9 mouse cellular contexts compared by ENCODE assay signal in the genomic region with DNA sequence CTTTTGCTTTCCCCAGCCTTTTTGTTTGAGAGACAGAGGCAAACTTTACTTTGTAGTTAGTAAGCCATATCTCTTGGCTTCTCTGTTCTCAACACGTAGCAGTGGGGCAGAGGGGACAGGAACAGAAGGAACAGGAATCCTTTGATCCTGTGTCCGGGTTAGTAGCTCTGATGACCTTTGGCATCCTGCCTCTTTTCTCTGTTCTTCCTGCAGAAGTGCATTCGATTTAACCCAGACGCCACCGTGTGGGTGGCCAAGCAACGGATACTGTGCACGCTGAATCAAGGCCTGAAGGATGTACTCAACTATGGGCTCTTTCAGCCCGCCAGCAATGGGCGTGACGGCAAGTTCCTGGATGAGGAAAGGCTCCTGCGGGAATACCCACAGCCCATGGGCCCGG. TPM values are rescaled to one million over a fixed set of nuclear protein-coding genes. Genes with fewer than 3 reads are reported as not detected.
DNase-seq lines count a peak whose midpoint lies in the region; ATAC-seq and TF ChIP-seq lines count a peak whose summit lies in the region.
"Had no signal": no experiment of that assay in that cellular context is flagged by ENCODE, and none has a peak within 500 bp of the region (broad histone marks: within the 10 kb centered on the region; RNA-seq: fewer than 3 reads in every experiment).

No protein-coding gene starts in this region.

- DNase-seq in heart, embryonic 10.5 days (ENCODE audit: low spot score), result no peak
- DNase-seq in heart, adult 11 months, result no peak
- DNase-seq in adrenal gland, adult 8-10 months, result peak; percentile 67
- peak; percentile 45 for DNase-seq in lung, postnatal 0 days (ENCODE audit: low spot score)
- no peak for DNase-seq in right cerebral cortex, postnatal 14 days
- no peak for DNase-seq in T-cell, adult 2 months (ENCODE audit: low spot score)
- DNase-seq in thymus, postnatal 14 days, result no peak

- H3K27ac ChIP-seq in heart, embryonic 10.5 days, result peak overlapping the region; percentile 31; the same call in 1 of the 2 replicates
- 0 out of 2 replicates have a peak overlapping the region, but pooled peaks have one; percentile 28 for H3K27ac ChIP-seq in intestine, postnatal 0 days (ENCODE audit: low read depth, low read length)
- H3K27ac ChIP-seq in lung, postnatal 0 days (ENCODE audit: low read length), result no peak overlapping the region

- no peak for TF ChIP-seq EP300 in lung, postnatal 0 days (IDR thresholded peaks at IDR 0.05)

- peak; percentile 75 for TF ChIP-seq CTCF in intestine, postnatal 0 days (IDR thresholded peaks at IDR 0.05; ENCODE audit: low read depth)
- TF ChIP-seq CTCF in lung, postnatal 0 days (IDR thresholded peaks at IDR 0.05), result peak; percentile 44

- H3K9me3 ChIP-seq in heart, embryonic 10.5 days, result no peaks in the 10 kb centered on the region
- no peaks in the 10 kb centered on the region for H3K9me3 ChIP-seq in intestine, postnatal 0 days (ENCODE audit: control insufficient read depth)
- no peaks in the 10 kb centered on the region for H3K9me3 ChIP-seq in lung, postnatal 0 days (ENCODE audit: low read length)

- peak; percentile 50 for ATAC-seq in intestine, postnatal 0 days
- ATAC-seq in lung, postnatal 0 days, result 0 out of 2 replicates have a peak, but pooled peaks have one; percentile 21

- H3K27me3 ChIP-seq in heart, embryonic 10.5 days (ENCODE audit: insufficient read depth, poor library complexity, severe bottlenecking), result no peaks in the 10 kb centered on the region
- no peaks in the 10 kb centered on the region for H3K27me3 ChIP-seq in intestine, postnatal 0 days (replicated peaks; ENCODE audit: control insufficient read depth, insufficient read depth, low read length)
- no peaks in the 10 kb centered on the region for H3K27me3 ChIP-seq in lung, postnatal 0 days (replicated peaks; ENCODE audit: insufficient read depth, low read length)

- 12% methylated on average over 12 of the region's 12 CpGs for WGBS in heart, embryonic 10.5 days
- WGBS in intestine, postnatal 0 days, result 1% methylated on average over 12 of the region's 12 CpGs
- 5% methylated on average over 12 of the region's 12 CpGs for WGBS in lung, postnatal 0 days

- no peak overlapping the region for H3K4me3 ChIP-seq in heart, embryonic 10.5 days
- no peak overlapping the region for H3K4me3 ChIP-seq in intestine, postnatal 0 days (ENCODE audit: low read depth, low read length)
- H3K4me3 ChIP-seq in lung, postnatal 0 days (ENCODE audit: low read depth, low read length), result no peak overlapping the region
- H3K4me3 ChIP-seq: megakaryocyte, embryonic 14.5 days had no signal

- peak overlapping the region; percentile 37; the same call in 1 of the 2 replicates for H3K4me2 ChIP-seq in intestine, postnatal 0 days (replicated peaks; ENCODE audit: low read depth)
- H3K4me2 ChIP-seq in lung, postnatal 0 days (replicated peaks; ENCODE audit: low read depth, low read length), result no peak overlapping the region

- H3K9ac ChIP-seq in intestine, postnatal 0 days (ENCODE audit: low read depth, low read length), result no peak overlapping the region
- H3K9ac ChIP-seq in lung, postnatal 0 days (replicated peaks; ENCODE audit: low read depth), result no peak overlapping the region

- H3K36me3 ChIP-seq in heart, embryonic 10.5 days, result no peaks in the 10 kb centered on the region
- no peaks in the 10 kb centered on the region for H3K36me3 ChIP-seq in intestine, postnatal 0 days (ENCODE audit: control insufficient read depth, insufficient read depth)
- no peaks in the 10 kb centered on the region for H3K36me3 ChIP-seq in lung, postnatal 0 days (ENCODE audit: insufficient read depth, low read length)

- peaks cover 29% of the 10 kb centered on the region for H3K4me1 ChIP-seq in heart, embryonic 10.5 days
- peaks cover 8% of the 10 kb centered on the region for H3K4me1 ChIP-seq in intestine, postnatal 0 days (replicated peaks; ENCODE audit: control insufficient read depth, insufficient read depth, low read length)
- no peaks in the 10 kb centered on the region for H3K4me1 ChIP-seq in lung, postnatal 0 days (ENCODE audit: insufficient read depth, low read depth, low read length)
- H3K4me1 ChIP-seq: megakaryocyte, embryonic 14.5 days had no signal

RNA-seq across cellular contexts. Expression of gene Shank2, which starts 50.3 kb away (rescaled TPM):
- 0.21 and 0.31 TPM in 2 replicates for polyA plus RNA-seq in heart, embryonic 10.5 days (2016; fragmentation: Nextera tagmentation; extraction: Ambion mirVana)
- 10 to 100 TPM; 15.1 to 28.5 (median 23.6) TPM for total RNA-seq in adrenal gland, adult 8-10 months (2022)
- 0.68 and 0.74 TPM in 2 replicates for polyA plus RNA-seq in intestine, postnatal 0 days (2015; fragmentation: Nextera tagmentation; extraction: Ambion mirVana)
- polyA plus RNA-seq in lung, postnatal 0 days (2015; fragmentation: Nextera tagmentation; extraction: Ambion mirVana), result 0.76 and 1.2 TPM in 2 replicates

Comparison
In these comparisons a context has a peak if more than half of its experiments do, and no peak if none do; other contexts are left out.
1. DNase-seq: peak in adrenal gland, adult 8-10 months (single experiment) and lung, postnatal 0 days (single experiment); none in heart, embryonic 10.5 days (single experiment), heart, adult 11 months (single experiment), right cerebral cortex, postnatal 14 days (single experiment), T-cell, adult 2 months (single experiment) and thymus, postnatal 14 days (single experiment).